Mouse (Mus musculus) spleen, postnatal 14 days (tissue): ENCODE data around the gene Tango6.
"Not testable (repeated sequence)": the region's sequence is repeated elsewhere in the genome, so short reads cannot be mapped to it uniquely, and the experiment has no call there.

Experiments used
- DNase-seq, 2 experiments: peaks; one replicate each; pipeline ENCODE4 v3.0.0; 2021 to 2022; ENCODE audit warnings: low spot score in 2 of 2

The Tango6 gene

DNA sequence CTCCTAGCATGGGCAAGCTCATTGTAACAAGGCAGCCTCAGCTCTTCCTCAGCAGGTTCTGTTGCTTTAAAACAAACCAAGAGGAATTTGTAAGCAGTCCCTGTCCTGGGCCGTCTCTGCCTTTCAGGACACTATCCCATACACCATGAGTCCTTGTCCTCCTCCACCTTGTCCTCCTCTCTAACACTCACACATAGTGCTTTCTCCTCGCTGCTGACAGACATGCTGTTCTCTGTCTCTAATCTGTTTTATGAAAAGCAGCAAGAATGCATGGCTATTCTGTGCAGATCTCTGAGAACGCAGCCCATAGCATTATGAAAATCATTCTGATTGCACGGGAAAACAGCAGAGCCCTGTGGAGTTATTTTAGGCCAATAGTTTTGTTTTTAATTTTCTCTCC is 78.4 kb downstream of the Tango6 start:
- DNase-seq = no peak

- DNase-seq = no peak
These were observed 79.1 kb downstream of the Tango6 start for GRCm38 (mm10) chr8:106761867-106762523.

- no peak for DNase-seq
These were observed 81.7 kb downstream of the Tango6 start for GRCm38 (mm10) chr8:106764529-106764928.

- no peak for DNase-seq
These were observed 82.7 kb downstream of the Tango6 start for GRCm38 (mm10) chr8:106765570-106765969.

DNA sequence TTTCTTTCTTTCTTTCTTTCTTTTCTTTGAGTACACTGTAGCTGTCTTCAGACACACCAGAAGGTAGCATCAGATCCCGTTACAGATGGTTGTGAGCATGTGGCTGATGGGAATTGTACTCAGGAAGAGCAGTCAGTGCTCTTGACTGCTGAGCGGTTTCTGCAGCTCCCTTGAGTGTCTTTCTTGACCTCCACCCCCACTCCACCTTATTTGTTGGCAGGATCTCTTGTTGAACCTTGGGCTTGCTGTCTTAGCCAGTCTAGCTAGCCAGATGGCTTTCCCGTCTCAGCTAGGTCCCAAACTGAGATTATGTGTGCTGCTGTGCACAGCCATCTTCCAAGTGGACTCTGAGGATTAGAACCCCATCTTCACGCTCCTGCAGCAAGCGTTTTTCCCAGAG is 83.9 kb downstream of the Tango6 start:
- no peak for DNase-seq

GRCm38 (mm10) chr8:106769147-106769805 is 86.4 kb downstream of the Tango6 start:
- DNase-seq = no peak

DNA sequence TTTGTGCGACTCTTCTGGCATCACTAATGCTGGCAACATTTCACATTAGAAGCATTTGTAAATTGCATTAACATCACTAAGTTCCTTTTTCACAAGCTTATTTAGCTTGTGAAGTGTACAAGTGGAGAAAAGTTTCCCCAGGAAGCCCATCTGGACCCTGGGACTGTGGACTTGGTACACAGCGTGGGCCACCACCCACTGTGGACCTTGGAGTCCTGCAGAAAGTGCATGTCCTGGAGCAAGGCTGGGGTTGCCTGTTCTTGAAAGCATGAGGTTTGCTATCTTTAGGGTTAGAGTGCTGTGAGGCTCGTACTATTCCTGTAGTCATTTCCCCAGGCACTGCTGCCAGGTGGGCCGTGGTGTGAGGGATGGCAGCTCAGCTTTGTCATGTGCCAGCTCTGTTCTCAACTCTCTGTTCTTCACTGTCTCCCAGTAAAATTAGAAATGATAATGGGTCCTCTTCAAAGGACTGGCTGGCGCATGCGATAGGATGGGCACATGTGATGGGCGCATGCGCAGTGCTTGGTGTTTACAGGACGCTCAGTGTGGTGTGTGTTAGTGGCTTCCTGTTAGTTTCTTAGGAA is 87.8 kb downstream of the Tango6 start:
- no peak for DNase-seq

DNA sequence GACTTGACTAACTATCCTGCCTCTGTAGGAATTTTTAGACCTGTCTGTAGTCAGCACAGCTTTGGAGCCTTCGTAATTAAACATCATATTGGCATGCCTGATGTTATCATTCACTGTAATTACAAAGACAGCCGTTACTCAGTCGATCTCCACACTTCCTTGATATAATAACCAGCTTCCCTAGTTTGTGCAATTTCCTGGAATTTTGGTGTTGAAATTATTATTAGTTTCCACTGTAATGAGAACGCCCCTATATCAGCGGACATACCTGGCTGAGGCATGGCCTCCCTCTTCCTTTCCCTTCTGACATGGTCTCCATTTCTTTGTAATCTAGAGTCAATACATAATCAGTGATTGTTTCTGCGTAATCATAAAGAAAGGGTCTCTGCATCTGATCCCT is 89.2 kb downstream of the Tango6 start:
- no peak for DNase-seq

- DNase-seq = no peak
These were observed 89.6 kb downstream of the Tango6 start for GRCm38 (mm10) chr8:106772501-106772900.

DNA sequence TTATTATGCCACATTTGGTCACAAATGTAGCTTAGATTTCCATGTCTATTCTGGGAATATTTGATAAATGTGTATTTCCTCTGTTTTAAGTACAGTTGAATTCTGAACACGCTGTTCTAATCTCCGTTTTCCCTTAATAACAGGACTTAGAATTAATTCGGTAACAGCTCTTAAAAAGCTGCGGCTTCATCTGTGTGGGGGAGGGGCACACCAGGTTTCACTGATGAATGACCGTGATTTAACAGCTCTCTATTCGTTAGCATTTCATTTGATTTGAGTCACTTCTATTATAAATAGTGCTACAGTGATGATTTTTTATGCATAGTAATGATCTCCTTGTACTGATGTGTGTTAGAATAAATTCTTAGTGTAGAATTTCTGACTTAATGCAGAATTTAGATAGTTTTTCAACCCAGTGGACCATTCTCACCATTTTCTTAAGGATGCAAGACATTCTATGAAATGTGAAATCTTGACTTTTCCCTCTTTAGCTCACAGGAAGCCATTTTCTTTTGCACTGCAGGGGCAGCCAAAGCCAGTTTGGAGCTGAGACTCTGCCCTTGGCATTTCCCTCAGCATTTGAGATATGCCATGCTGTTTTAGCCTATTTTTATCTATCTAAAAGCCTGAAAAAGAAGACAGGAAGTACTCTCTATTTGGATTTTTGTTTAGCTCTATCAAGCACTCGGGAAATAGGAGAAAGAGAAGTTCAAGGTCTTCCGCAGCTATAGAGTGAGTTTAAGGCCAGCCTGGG is 91.9 kb downstream of the Tango6 start:
- no peak for DNase-seq

DNA sequence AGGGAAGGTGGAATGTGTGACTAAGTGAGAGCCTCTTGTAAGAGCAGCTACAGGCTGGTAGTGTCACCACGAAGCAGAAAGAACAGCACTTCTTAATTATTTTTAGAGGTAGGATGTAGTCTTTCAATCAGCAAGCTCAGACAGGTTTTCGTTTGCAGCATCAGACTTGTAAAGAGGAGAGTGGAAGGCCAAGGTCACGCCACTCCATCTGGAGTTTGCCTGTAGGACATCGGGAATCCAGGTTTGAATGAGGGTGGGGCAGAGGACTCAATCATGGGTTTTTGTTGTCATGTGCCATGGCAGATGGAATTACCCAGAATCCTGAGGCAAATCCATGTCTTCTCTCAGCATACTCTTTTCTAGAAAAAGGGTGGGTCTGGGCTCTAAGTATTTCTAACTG is 106.8 kb downstream of the Tango6 start:
- DNase-seq = no peak

DNA sequence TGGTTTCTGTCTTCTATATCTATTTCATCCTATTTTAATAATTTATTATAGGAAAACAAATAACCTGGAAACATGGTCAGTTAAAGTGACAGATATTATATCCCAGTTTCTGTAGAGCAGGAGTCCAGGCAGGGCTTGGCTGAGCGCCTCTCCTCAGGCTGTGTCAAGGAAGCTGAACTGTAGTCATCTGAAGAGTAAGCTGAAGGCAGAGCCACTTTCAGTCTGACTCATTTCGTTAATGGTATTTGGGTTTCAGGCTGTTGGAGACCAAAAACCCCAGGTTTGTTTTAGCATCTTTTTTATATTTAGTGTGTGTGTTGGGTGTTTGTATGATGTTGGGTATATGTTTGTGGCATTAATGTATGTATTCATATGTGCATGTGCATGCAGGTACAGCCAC is 112.0 kb downstream of the Tango6 start:
- DNase-seq = no peak

DNA sequence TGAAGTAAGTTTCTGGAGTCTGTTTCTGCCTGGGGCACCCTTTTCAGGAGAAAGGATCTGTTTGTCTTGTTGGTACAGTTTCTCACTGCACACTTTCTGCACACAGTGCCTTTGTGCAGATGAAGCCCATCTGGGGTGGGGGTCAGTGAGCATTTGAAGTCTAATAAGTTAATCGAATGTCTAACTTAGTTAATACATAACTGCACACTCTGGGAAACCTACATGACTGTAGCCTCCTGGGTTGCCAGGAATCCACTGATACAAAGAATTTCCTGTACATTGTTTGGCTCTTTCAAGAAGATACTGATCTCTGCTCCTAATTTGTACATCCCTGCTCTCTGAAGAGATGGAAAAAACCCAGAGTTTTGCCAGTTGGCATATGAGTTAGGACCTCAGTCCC is 117.0 kb downstream of the Tango6 start:
- DNase-seq = no peak

- DNase-seq = no peak
These were observed 118.4 kb downstream of the Tango6 start for GRCm38 (mm10) chr8:106801261-106801660.

GRCm38 (mm10) chr8:106802384-106803137 is 119.7 kb downstream of the Tango6 start:
- DNase-seq = not testable (repeated sequence)

- no peak for DNase-seq
These were observed 123.0 kb downstream of the Tango6 start for GRCm38 (mm10) chr8:106805859-106806258.

- DNase-seq = no peak
These were observed 124.6 kb downstream of the Tango6 start for GRCm38 (mm10) chr8:106807461-106807860.

GRCm38 (mm10) chr8:106809726-106810125 is 126.9 kb downstream of the Tango6 start:
- DNase-seq = no peak

- no peak for DNase-seq
These were observed 127.5 kb downstream of the Tango6 start for GRCm38 (mm10) chr8:106810406-106810805.

- DNase-seq = no peak
These were observed 129.7 kb downstream of the Tango6 start for GRCm38 (mm10) chr8:106812560-106812959.

DNA sequence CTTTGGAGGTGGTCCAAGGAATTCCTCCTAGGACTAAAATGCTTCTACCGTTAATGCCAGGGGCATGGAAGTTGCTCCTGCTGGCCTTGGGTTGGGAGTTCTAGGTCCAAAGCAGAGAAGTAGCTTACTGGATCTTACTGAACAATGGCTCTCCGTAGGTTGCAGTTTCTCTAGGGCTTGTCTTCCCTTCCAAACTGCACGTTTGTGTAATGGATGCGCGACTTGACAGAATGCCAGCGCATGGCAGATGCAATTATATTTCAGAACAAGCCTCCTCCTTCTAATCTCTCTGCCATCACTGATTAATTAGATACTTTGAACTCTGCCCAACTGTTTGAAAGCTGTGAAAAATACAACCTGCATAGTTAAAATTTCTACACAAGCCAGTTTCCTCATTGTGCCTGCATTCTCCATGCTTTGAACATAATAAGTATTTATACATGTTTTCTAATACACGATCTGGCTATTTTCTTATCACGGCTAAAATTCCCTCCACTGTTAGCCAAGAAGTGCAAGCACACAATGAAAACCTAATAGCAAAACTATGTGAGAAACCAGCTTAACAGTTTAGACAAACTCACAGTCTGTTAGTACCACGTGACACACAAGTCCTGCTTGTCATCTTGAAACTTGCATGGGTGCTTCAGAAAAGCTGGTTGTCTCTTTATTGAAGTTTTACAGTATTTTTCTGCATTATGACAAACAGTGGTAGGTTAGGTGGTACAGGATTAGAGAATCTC is 133.7 kb downstream of the Tango6 start:
- DNase-seq = no peak
